Mouse (Mus musculus) limb, embryonic 12.5 days (tissue): ENCODE measurements around the gene Ppp1r13l. TPM values are rescaled to one million over a fixed set of nuclear protein-coding genes. Genes with fewer than 3 reads are reported as not detected.

Experiments
- ATAC-seq: fragments of 200-750 bp; cut with Nextera tagmentation; 2 replicates; pipeline ENCODE4 v1.8.0; 2017; ENCODE audit warnings: low read depth, moderate TSS enrichment; ENCODE audit not compliant: insufficient number of reproducible peaks, insufficient read depth, low FRiP score, low TSS enrichment
- H3K27ac ChIP-seq: fragments of 300-500 bp; sonication (generic); 2 replicates; pipeline ENCODE4 v1.5.1; 2016; ENCODE audit warnings: mild to moderate bottlenecking, moderate library complexity
- H3K27me3 ChIP-seq: fragments of 300-500 bp; sonication (generic); 2 replicates; pipeline ENCODE4 v1.6.1; 2016; ENCODE audit warnings: mild to moderate bottlenecking, moderate library complexity
- H3K36me3 ChIP-seq: fragments of 300-500 bp; sonication (generic); 2 replicates; pipeline ENCODE4 v1.6.1; 2016; ENCODE audit warnings: mild to moderate bottlenecking, moderate library complexity
- H3K4me1 ChIP-seq: fragments of 300-500 bp; sonication (generic); replicated peaks from 2 replicates; pipeline ENCODE4 v1.6.1; 2016
- H3K4me2 ChIP-seq: fragments of 300-500 bp; sonication (generic); 2 replicates; pipeline ENCODE4 v1.6.1; 2016; ENCODE audit warnings: mild to moderate bottlenecking, moderate library complexity
- H3K4me3 ChIP-seq: fragments of 300-500 bp; sonication (generic); replicated peaks from 2 replicates; pipeline ENCODE4 v1.5.1; 2016; ENCODE audit warnings: mild to moderate bottlenecking
- H3K9ac ChIP-seq: fragments of 300-500 bp; sonication (generic); replicated peaks from 2 replicates; pipeline ENCODE4 v1.6.1; 2016; ENCODE audit warnings: mild to moderate bottlenecking, moderate library complexity
- H3K9me3 ChIP-seq: fragments of 300-500 bp; sonication (generic); 2 replicates; pipeline ENCODE4 v1.6.1; 2016; ENCODE audit warnings: mild to moderate bottlenecking, moderate library complexity
- WGBS: fragments of 180-500 bp; shearing (Covaris S2); methylation state at CpG from one replicate; pipeline ENCODE4 v1.1.7; 2016; 5-methylcytosine and 5-hydroxymethylcytosine counted together
- polyA plus RNA-seq: library from polyadenylated mRNA; unstranded; fragments of >200 nt; fragmentation: Nextera tagmentation; extraction: Ambion mirVana; gene quantifications from 2 replicates; pipeline ENCODE4 v1.2.1, GENCODE M21; 2016

The Ppp1r13l gene
- polyA plus RNA-seq, 1 experiment from 2014 or later, result 7.1 TPM

- no peaks in the 10 kb centered on the region for H3K36me3 ChIP-seq
- H3K9ac ChIP-seq, result 0 out of 2 replicates have a peak overlapping the region, but pooled peaks have one; percentile 23
- H3K27me3 ChIP-seq, result peaks cover 39% of the 10 kb centered on the region
- H3K9me3 ChIP-seq, result no peaks in the 10 kb centered on the region
- 46% methylated on average over 9 of the region's 9 CpGs for WGBS
- peaks cover 24% of the 10 kb centered on the region for H3K4me1 ChIP-seq
- H3K27ac ChIP-seq, result no peak overlapping the region
- ATAC-seq, result no peak
- no peak overlapping the region for H3K4me3 ChIP-seq
- H3K4me2 ChIP-seq, result no peak overlapping the region
Measured at GRCm38 (mm10) chr7:19322489-19322888, 37.1 kb upstream of the Ppp1r13l start.

GRCm38 (mm10) chr7:19324221-19324620, 35.3 kb upstream of the Ppp1r13l start:
- H3K4me1 ChIP-seq, result peaks cover 29% of the 10 kb centered on the region
- no peak for ATAC-seq
- no peak overlapping the region for H3K4me3 ChIP-seq
- no peak overlapping the region for H3K9ac ChIP-seq
- no peak overlapping the region for H3K27ac ChIP-seq
- H3K27me3 ChIP-seq, result peaks cover 21% of the 10 kb centered on the region
- no peaks in the 10 kb centered on the region for H3K36me3 ChIP-seq
- 88% methylated on average over 11 of the region's 11 CpGs for WGBS
- no peak overlapping the region for H3K4me2 ChIP-seq
- H3K9me3 ChIP-seq, result no peaks in the 10 kb centered on the region; the same call in 1 of the 2 replicates

- Histone ChIP-seq H3K4me1 (peaks cover 19% of the 10 kb centered on the region), H3K9me3 (no peaks in the 10 kb centered on the region; the same call in 1 of the 2 replicates), H3K4me3 (no peak overlapping the region), H3K27me3 (peaks cover 17% of the 10 kb centered on the region; the same call in 1 of the 2 replicates), H3K36me3 (no peaks in the 10 kb centered on the region), H3K27ac (no peak overlapping the region), H3K4me2 (peak overlapping the region; percentile 64; the same call in 1 of the 2 replicates), H3K9ac (no peak overlapping the region)
- ATAC-seq, result no peak
- WGBS, result 68% methylated on average over 21 of the region's 21 CpGs
Measured at GRCm38 (mm10) chr7:19325262-19326199, 34.0 kb upstream of the Ppp1r13l start.

GRCm38 (mm10) chr7:19326359-19326758, 33.2 kb upstream of the Ppp1r13l start:
- H3K9ac ChIP-seq, result 0 out of 2 replicates have a peak overlapping the region, but pooled peaks have one; percentile 2
- peak overlapping the region; percentile 64 for H3K4me2 ChIP-seq
- no peaks in the 10 kb centered on the region for H3K36me3 ChIP-seq
- H3K27me3 ChIP-seq, result peaks cover 14% of the 10 kb centered on the region; the same call in 1 of the 2 replicates
- H3K4me3 ChIP-seq, result peak overlapping the region; percentile 34
- ATAC-seq, result peak; percentile 54; the same call in 1 of the 2 replicates
- H3K4me1 ChIP-seq, result peaks cover 19% of the 10 kb centered on the region
- WGBS, result under 1% methylated on average over 20 of the region's 20 CpGs
- H3K27ac ChIP-seq, result peak overlapping the region; percentile 53; the same call in 1 of the 2 replicates
- no peaks in the 10 kb centered on the region; the same call in 1 of the 2 replicates for H3K9me3 ChIP-seq

- Histone ChIP-seq H3K36me3 (no peaks in the 10 kb centered on the region), H3K27ac (peak overlapping the region; percentile 53; the same call in 1 of the 2 replicates), H3K4me3 (peak overlapping the region; percentile 34), H3K4me2 (peak overlapping the region; percentile 64), H3K9me3 (no peaks in the 10 kb centered on the region; the same call in 1 of the 2 replicates), H3K9ac (peak overlapping the region; percentile 35), H3K27me3 (peaks cover 11% of the 10 kb centered on the region), H3K4me1 (peaks cover 19% of the 10 kb centered on the region)
- ATAC-seq, result 0 out of 2 replicates have a peak, but pooled peaks have one; percentile 17
- under 1% methylated on average over 22 of the region's 22 CpGs for WGBS
Measured at GRCm38 (mm10) chr7:19327128-19327527, 32.4 kb upstream of the Ppp1r13l start.

GRCm38 (mm10) chr7:19327782-19328181, 31.8 kb upstream of the Ppp1r13l start:
- H3K4me3 ChIP-seq, result no peak overlapping the region
- H3K9ac ChIP-seq, result no peak overlapping the region
- peaks cover 22% of the 10 kb centered on the region for H3K4me1 ChIP-seq
- no peak for ATAC-seq
- no peaks in the 10 kb centered on the region for H3K36me3 ChIP-seq
- peak overlapping the region; percentile 64; the same call in 1 of the 2 replicates for H3K4me2 ChIP-seq
- WGBS, result 78% methylated on average over 5 of the region's 5 CpGs
- H3K27me3 ChIP-seq, result peaks cover 10% of the 10 kb centered on the region
- no peak overlapping the region for H3K27ac ChIP-seq
- H3K9me3 ChIP-seq, result no peaks in the 10 kb centered on the region; the same call in 1 of the 2 replicates

GRCm38 (mm10) chr7:19328425-19328824, 31.1 kb upstream of the Ppp1r13l start:
- no peak overlapping the region for H3K4me3 ChIP-seq
- H3K4me2 ChIP-seq, result no peak overlapping the region
- H3K9ac ChIP-seq, result no peak overlapping the region
- peaks cover 22% of the 10 kb centered on the region for H3K4me1 ChIP-seq
- no peaks in the 10 kb centered on the region for H3K36me3 ChIP-seq
- H3K9me3 ChIP-seq, result no peaks in the 10 kb centered on the region; the same call in 1 of the 2 replicates
- no peak for ATAC-seq
- H3K27ac ChIP-seq, result no peak overlapping the region
- H3K27me3 ChIP-seq, result peaks cover 8% of the 10 kb centered on the region

GRCm38 (mm10) chr7:19331910-19332309, 27.6 kb upstream of the Ppp1r13l start:
- no peaks in the 10 kb centered on the region; the same call in 1 of the 2 replicates for H3K9me3 ChIP-seq
- H3K4me3 ChIP-seq, result no peak overlapping the region
- H3K4me2 ChIP-seq, result no peak overlapping the region
- WGBS, result 66% methylated on average over 2 of the region's 2 CpGs
- no peaks in the 10 kb centered on the region for H3K36me3 ChIP-seq
- H3K27ac ChIP-seq, result no peak overlapping the region
- H3K9ac ChIP-seq, result no peak overlapping the region
- H3K4me1 ChIP-seq, result peaks cover 14% of the 10 kb centered on the region
- no peak for ATAC-seq
- H3K27me3 ChIP-seq, result peaks cover 8% of the 10 kb centered on the region

GRCm38 (mm10) chr7:19332709-19333352, 26.7 kb upstream of the Ppp1r13l start:
- Histone ChIP-seq H3K4me3 (peak overlapping the region; percentile 61), H3K27ac (no peak overlapping the region), H3K27me3 (peaks cover 18% of the 10 kb centered on the region), H3K9ac (peak overlapping the region; percentile 78), H3K9me3 (no peaks in the 10 kb centered on the region; the same call in 1 of the 2 replicates), H3K4me2 (peak overlapping the region; percentile 91), H3K4me1 (peaks cover 4% of the 10 kb centered on the region; the same call in 1 of the 2 replicates), H3K36me3 (no peaks in the 10 kb centered on the region)
- under 1% methylated on average over 52 of the region's 52 CpGs for WGBS
- no peak for ATAC-seq

GRCm38 (mm10) chr7:19335583-19335982, 24.0 kb upstream of the Ppp1r13l start:
- no peak for ATAC-seq
- no peak overlapping the region for H3K27ac ChIP-seq
- H3K36me3 ChIP-seq, result no peaks in the 10 kb centered on the region
- H3K4me1 ChIP-seq, result peaks cover 8% of the 10 kb centered on the region; the same call in 1 of the 2 replicates
- H3K4me2 ChIP-seq, result no peak overlapping the region
- WGBS, result 37% methylated on average over 3 of the region's 3 CpGs
- no peak overlapping the region for H3K4me3 ChIP-seq
- no peak overlapping the region for H3K9ac ChIP-seq
- H3K27me3 ChIP-seq, result peaks cover 18% of the 10 kb centered on the region
- no peaks in the 10 kb centered on the region for H3K9me3 ChIP-seq

GRCm38 (mm10) chr7:19337122-19337521, 22.4 kb upstream of the Ppp1r13l start:
- Histone ChIP-seq H3K9ac (no peak overlapping the region), H3K36me3 (no peaks in the 10 kb centered on the region), H3K9me3 (no peaks in the 10 kb centered on the region), H3K4me2 (no peak overlapping the region), H3K27ac (no peak overlapping the region), H3K4me3 (no peak overlapping the region), H3K27me3 (peaks cover 29% of the 10 kb centered on the region), H3K4me1 (peaks cover 20% of the 10 kb centered on the region)
- ATAC-seq, result no peak
- 62% methylated on average over 10 of the region's 10 CpGs for WGBS
